Mouse (Mus musculus): ENCODE data around the gene Gphn. TPM values are rescaled to one million over a fixed set of nuclear protein-coding genes. Genes with fewer than 3 reads are reported as not detected.
"Not testable (repeated sequence)": the region's sequence is repeated elsewhere in the genome, so short reads cannot be mapped to it uniquely, and the experiment has no call there.

Gphn gene
- polyA plus RNA-seq, 1 experiment from 2014 or later = 19.8 TPM

GRCm38 (mm10) chr12:78522804-78523394 is 296.7 kb downstream of the Gphn start:
- Histone ChIP-seq H3K4me1 (ENCODE audit: control insufficient read depth, insufficient read depth, low read length) (no peaks in the 10 kb centered on the region), H3K27me3 (ENCODE audit: control insufficient read depth, insufficient read depth, low read length) (no peaks in the 10 kb centered on the region), H3K9me3 (ENCODE audit: control insufficient read depth, low read length) (no peaks in the 10 kb centered on the region), H3K36me3 (ENCODE audit: control insufficient read depth, insufficient read depth, low read length) (no peaks in the 10 kb centered on the region), H3K4me3 (ENCODE audit: low read depth, low read length) (no peak overlapping the region), H3K9ac (ENCODE audit: low read length) (no peak overlapping the region), H3K4me2 (no peak overlapping the region), H3K27ac (ENCODE audit: low read depth, low read length) (no peak overlapping the region)
- WGBS = 92% methylated on average over 5 of the region's 5 CpGs
- no peak for DNase-seq (ENCODE audit: low spot score, missing footprints)
- ATAC-seq (ENCODE audit: low FRiP score) = no peak

GRCm38 (mm10) chr12:78537590-78537989 is 311.4 kb downstream of the Gphn start:
- not testable (repeated sequence) for H3K9ac ChIP-seq (ENCODE audit: low read length); H3K36me3 ChIP-seq (ENCODE audit: control insufficient read depth, insufficient read depth, low read length); H3K27me3 ChIP-seq (ENCODE audit: control insufficient read depth, insufficient read depth, low read length); ATAC-seq (ENCODE audit: low FRiP score); H3K4me1 ChIP-seq (ENCODE audit: control insufficient read depth, insufficient read depth, low read length); DNase-seq (ENCODE audit: low spot score, missing footprints); H3K4me3 ChIP-seq (ENCODE audit: low read depth, low read length); H3K9me3 ChIP-seq (ENCODE audit: control insufficient read depth, low read length); H3K27ac ChIP-seq (ENCODE audit: low read depth, low read length); H3K4me2 ChIP-seq

- Histone ChIP-seq H3K4me3 (ENCODE audit: low read depth, low read length) (no peak overlapping the region), H3K9me3 (ENCODE audit: control insufficient read depth, low read length) (no peaks in the 10 kb centered on the region), H3K9ac (ENCODE audit: low read length) (no peak overlapping the region), H3K4me2 (no peak overlapping the region), H3K4me1 (ENCODE audit: control insufficient read depth, insufficient read depth, low read length) (no peaks in the 10 kb centered on the region), H3K27me3 (ENCODE audit: control insufficient read depth, insufficient read depth, low read length) (no peaks in the 10 kb centered on the region), H3K27ac (ENCODE audit: low read depth, low read length) (no peak overlapping the region), H3K36me3 (ENCODE audit: control insufficient read depth, insufficient read depth, low read length) (no peaks in the 10 kb centered on the region)
- no peak for ATAC-seq (ENCODE audit: low FRiP score)
- 93% methylated on average over 2 of the region's 2 CpGs for WGBS
- no peak for DNase-seq (ENCODE audit: low spot score, missing footprints)
Observed at GRCm38 (mm10) chr12:78550913-78551312, 324.7 kb downstream of the Gphn start.

DNA sequence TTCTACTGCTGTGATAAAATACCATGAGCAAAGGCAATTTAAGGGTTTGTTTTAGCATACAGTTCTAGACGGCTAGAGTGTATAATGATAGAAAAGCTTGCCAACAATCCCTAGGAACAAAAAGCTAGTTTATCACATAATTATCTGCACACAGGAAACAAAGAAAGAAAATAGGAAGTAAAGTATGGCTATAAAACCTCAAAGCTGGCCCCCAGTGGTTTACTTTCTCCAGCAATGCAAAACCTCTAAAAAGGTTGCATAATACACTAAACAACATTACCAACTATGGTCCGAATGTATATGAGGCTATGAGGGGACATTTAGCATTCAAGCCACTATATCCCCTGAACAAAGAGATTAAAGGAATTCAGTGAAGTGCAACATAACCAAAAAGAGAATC is 405.6 kb downstream of the Gphn start:
- no peaks in the 10 kb centered on the region for H3K27me3 ChIP-seq (ENCODE audit: control insufficient read depth, insufficient read depth, low read length)
- H3K36me3 ChIP-seq (ENCODE audit: control insufficient read depth, insufficient read depth, low read length) = no peaks in the 10 kb centered on the region
- DNase-seq (ENCODE audit: low spot score, missing footprints) = no peak
- H3K4me2 ChIP-seq = no peak overlapping the region
- 82% methylated on average over 2 of the region's 2 CpGs for WGBS
- no peaks in the 10 kb centered on the region for H3K4me1 ChIP-seq (ENCODE audit: control insufficient read depth, insufficient read depth, low read length)
- no peak overlapping the region for H3K9ac ChIP-seq (ENCODE audit: low read length)
- no peak overlapping the region for H3K4me3 ChIP-seq (ENCODE audit: low read depth, low read length)
- H3K27ac ChIP-seq (ENCODE audit: low read depth, low read length) = no peak overlapping the region
- ATAC-seq (ENCODE audit: low FRiP score) = no peak
- no peaks in the 10 kb centered on the region for H3K9me3 ChIP-seq (ENCODE audit: control insufficient read depth, low read length)

DNA sequence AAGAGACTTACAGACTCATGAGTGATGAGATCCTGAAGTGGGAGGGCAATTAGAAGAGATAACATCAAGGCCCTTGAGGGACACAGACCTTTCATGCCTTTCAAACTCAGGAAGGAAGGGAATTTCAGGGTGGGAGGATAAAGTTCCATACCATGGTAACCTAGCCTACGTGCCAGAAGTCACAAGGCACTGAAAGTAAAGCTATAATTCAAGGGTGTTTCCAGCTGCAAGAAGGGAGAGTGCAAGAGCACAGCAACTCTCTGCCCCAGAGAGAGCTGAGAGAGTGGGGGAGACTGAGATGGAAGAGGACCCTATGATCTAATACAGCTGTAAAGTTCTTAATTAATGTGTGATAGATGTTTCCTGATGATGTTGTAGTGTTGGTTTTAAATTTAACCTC is 413.3 kb downstream of the Gphn start:
- Histone ChIP-seq H3K4me1 (ENCODE audit: control insufficient read depth, insufficient read depth, low read length) (no peaks in the 10 kb centered on the region), H3K36me3 (ENCODE audit: control insufficient read depth, insufficient read depth, low read length) (no peaks in the 10 kb centered on the region), H3K4me2 (no peak overlapping the region), H3K9me3 (ENCODE audit: control insufficient read depth, low read length) (no peaks in the 10 kb centered on the region), H3K9ac (ENCODE audit: low read length) (no peak overlapping the region), H3K27me3 (ENCODE audit: control insufficient read depth, insufficient read depth, low read length) (no peaks in the 10 kb centered on the region), H3K27ac (ENCODE audit: low read depth, low read length) (no peak overlapping the region), H3K4me3 (ENCODE audit: low read depth, low read length) (no peak overlapping the region)
- no peak for DNase-seq (ENCODE audit: low spot score, missing footprints)
- WGBS = 76% methylated on average over 1 of the region's 1 CpGs
- no peak for ATAC-seq (ENCODE audit: low FRiP score)

GRCm38 (mm10) chr12:78640086-78640485 is 413.9 kb downstream of the Gphn start:
- Histone ChIP-seq H3K36me3 (ENCODE audit: control insufficient read depth, insufficient read depth, low read length) (no peaks in the 10 kb centered on the region), H3K4me3 (ENCODE audit: low read depth, low read length) (no peak overlapping the region), H3K4me2 (no peak overlapping the region), H3K9ac (ENCODE audit: low read length) (no peak overlapping the region), H3K27me3 (ENCODE audit: control insufficient read depth, insufficient read depth, low read length) (no peaks in the 10 kb centered on the region), H3K27ac (ENCODE audit: low read depth, low read length) (no peak overlapping the region), H3K9me3 (ENCODE audit: control insufficient read depth, low read length) (no peaks in the 10 kb centered on the region), H3K4me1 (ENCODE audit: control insufficient read depth, insufficient read depth, low read length) (no peaks in the 10 kb centered on the region)
- DNase-seq (ENCODE audit: low spot score, missing footprints) (no peak), ATAC-seq (ENCODE audit: low FRiP score) (no peak)
- 81% methylated on average over 2 of the region's 2 CpGs for WGBS

- H3K27ac ChIP-seq (ENCODE audit: low read depth, low read length) = no peak overlapping the region
- H3K27me3 ChIP-seq (ENCODE audit: control insufficient read depth, insufficient read depth, low read length) = no peaks in the 10 kb centered on the region
- no peak overlapping the region for H3K4me3 ChIP-seq (ENCODE audit: low read depth, low read length)
- no peak overlapping the region for H3K9ac ChIP-seq (ENCODE audit: low read length)
- H3K36me3 ChIP-seq (ENCODE audit: control insufficient read depth, insufficient read depth, low read length) = no peaks in the 10 kb centered on the region
- no peak for DNase-seq (ENCODE audit: low spot score, missing footprints)
- no peaks in the 10 kb centered on the region for H3K9me3 ChIP-seq (ENCODE audit: control insufficient read depth, low read length)
- ATAC-seq (ENCODE audit: low FRiP score) = no peak
- no peak overlapping the region for H3K4me2 ChIP-seq
- H3K4me1 ChIP-seq (ENCODE audit: control insufficient read depth, insufficient read depth, low read length) = no peaks in the 10 kb centered on the region
Observed at GRCm38 (mm10) chr12:78641220-78641619, 415.0 kb downstream of the Gphn start.

- Histone ChIP-seq H3K36me3 (ENCODE audit: control insufficient read depth, insufficient read depth, low read length) (no peaks in the 10 kb centered on the region), H3K27ac (ENCODE audit: low read depth, low read length) (no peak overlapping the region), H3K4me2 (no peak overlapping the region), H3K4me1 (ENCODE audit: control insufficient read depth, insufficient read depth, low read length) (no peaks in the 10 kb centered on the region), H3K27me3 (ENCODE audit: control insufficient read depth, insufficient read depth, low read length) (no peaks in the 10 kb centered on the region), H3K4me3 (ENCODE audit: low read depth, low read length) (no peak overlapping the region), H3K9ac (ENCODE audit: low read length) (no peak overlapping the region), H3K9me3 (ENCODE audit: control insufficient read depth, low read length) (no peaks in the 10 kb centered on the region)
- WGBS = 92% methylated on average over 2 of the region's 2 CpGs
- DNase-seq (ENCODE audit: low spot score, missing footprints) = no peak
- ATAC-seq (ENCODE audit: low FRiP score) = no peak
Observed at GRCm38 (mm10) chr12:78643691-78644090, 417.5 kb downstream of the Gphn start.

DNA sequence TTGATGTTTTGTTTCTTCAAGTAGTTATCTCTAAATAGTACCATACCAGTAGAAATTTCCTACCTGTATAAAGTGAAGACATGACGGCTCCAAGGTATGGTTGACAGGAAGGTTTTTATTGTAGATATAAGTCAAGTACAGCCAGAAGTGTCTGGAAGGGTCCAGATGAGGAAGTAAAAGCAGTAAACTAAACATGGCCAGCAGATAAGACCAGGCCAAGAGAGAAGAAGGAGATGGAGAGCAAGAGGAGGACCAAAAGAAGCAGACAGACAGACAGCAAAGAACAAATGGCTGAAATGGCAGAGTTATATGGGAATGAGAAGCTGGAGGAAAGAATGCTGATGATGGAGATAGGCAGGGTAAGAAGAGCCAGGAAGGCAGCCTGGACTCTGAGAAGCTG is 419.1 kb downstream of the Gphn start:
- Histone ChIP-seq H3K27ac (ENCODE audit: low read depth, low read length) (no peak overlapping the region), H3K4me1 (ENCODE audit: control insufficient read depth, insufficient read depth, low read length) (no peaks in the 10 kb centered on the region), H3K27me3 (ENCODE audit: control insufficient read depth, insufficient read depth, low read length) (no peaks in the 10 kb centered on the region), H3K4me2 (no peak overlapping the region), H3K9me3 (ENCODE audit: control insufficient read depth, low read length) (no peaks in the 10 kb centered on the region), H3K36me3 (ENCODE audit: control insufficient read depth, insufficient read depth, low read length) (no peaks in the 10 kb centered on the region), H3K9ac (ENCODE audit: low read length) (no peak overlapping the region), H3K4me3 (ENCODE audit: low read depth, low read length) (no peak overlapping the region)
- 88% methylated on average over 1 of the region's 1 CpGs for WGBS
- DNase-seq (ENCODE audit: low spot score, missing footprints) (no peak), ATAC-seq (ENCODE audit: low FRiP score) (no peak)

All from midbrain, embryonic 11.5 days (tissue).